Mouse (Mus musculus) adrenal gland, adult (tissue): ENCODE measurements around the gene Slc7a14.
A peak's percentile ranks its signal among the peaks of the same experiment; 100 is the strongest.

Source experiments
- DNase-seq, 2 experiments: peaks; one replicate each; pipeline ENCODE4 v3.0.0; 2022 to 2023; ENCODE audit warnings: low spot score in 1 of 2; ENCODE audit not compliant: inconsistent age in 2 of 2

Gene Slc7a14

DNA sequence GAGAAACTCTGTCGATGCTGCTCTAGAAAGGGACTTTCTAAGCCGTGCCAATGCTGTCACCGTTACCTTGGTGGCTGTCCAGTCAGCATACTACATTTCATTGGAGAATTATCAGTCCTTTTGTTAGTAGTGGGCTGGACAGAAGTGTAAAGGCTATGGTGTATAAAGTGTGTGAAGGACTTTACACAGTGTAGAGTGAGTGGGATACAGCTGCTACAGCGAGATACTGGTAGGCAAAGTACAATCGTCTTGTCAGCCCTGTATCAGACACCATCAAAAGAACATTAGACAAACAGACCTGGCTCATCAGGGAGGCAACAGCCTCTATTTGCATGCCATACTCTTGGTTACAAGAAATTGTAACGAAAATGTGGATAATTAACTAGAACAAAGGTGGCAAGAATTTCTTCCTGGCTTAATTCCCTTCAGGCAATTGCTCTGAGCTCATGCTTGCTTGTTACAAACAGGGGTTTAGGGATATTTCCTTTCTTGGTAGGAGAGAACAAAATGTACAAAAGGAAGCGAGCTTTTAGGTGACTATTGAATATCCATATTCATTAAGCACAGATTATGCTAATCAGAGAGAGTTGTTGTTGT is 48.7 kb downstream of the Slc7a14 start:
- peak in 1 of 2 experiments; percentile 70 for DNase-seq

DNA sequence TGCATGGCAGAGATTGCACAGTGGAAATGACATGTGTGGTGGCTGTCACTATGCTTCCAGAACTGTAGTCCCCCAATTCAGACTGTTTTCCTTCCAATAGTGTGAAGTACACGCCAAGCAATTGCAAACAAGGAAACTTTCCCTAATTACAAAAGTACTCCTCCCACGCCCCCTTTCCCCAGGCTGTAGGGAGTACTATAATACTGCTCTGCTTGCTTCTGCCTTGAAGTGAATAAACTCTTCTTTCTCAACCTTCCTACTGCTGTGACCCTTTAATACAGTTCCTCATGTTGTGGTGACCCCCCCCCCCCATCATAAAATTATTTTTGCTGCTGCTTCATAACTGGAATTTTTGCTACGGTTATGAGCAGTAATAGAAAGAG is 49.2 kb downstream of the Slc7a14 start:
- no peak for DNase-seq

DNA sequence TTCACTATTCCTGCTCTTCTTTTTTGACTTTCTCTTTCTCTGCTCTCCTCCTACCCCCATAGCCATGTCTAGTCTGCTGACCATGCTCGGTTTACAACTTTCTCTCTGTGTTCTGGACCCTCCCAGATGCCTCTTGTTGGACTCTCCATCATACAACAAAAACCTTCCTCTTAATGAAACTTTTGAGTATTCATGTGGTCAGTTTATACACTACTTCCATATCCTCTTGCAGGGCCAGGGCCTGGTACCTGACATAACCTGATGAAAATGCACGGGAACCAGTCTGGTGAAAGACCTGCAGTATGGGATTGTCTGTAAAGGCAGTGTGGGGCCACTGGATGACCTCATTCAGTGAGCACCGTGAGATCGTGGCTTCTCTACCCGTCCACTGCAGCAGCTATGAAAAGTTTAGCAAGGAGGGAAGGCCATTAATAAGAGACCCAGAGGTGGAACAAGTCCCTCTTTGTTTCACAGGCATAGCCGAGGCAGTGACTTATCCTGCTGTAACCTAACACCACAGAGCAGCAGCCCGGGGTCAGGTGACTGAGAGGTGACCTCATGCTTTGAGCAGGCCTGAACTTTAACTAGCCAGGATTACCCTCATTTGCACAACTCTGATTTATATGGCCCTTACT is 49.7 kb downstream of the Slc7a14 start:
- peak; percentile 56 to 85 for DNase-seq

DNA sequence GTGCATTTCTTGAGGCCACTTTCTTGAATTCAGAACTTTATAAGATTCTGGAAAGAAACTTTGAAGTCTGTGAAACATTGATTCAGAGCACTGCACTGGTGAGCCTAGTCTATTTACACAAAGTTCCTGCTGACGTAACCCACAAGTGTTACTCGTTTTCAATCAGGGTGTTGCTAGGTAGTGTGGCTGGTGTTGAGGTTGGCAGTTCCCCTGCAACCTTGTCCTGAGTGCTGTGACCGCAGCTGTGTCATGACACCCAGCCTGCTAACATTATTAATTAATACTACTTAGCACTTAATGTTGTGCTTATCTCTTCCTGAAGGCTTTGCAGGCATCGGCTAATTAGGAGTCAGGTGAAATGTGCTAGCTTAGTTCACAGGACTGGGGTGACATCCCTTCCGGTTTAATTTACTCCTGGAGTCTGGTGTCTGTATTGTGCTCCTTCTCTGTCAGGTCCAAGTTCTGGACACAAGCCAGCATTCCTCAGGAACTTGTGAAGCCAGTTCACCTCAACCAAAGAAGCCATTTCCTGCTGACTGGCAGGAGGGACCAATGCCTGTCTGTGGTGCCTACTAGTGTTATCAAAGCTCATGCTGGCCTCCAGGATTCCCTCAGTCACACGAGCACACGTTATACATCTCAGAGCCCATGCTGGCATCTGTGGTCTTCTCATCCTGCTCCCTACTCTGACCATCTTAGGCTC is 50.5 kb downstream of the Slc7a14 start:
- no peak for DNase-seq

DNA sequence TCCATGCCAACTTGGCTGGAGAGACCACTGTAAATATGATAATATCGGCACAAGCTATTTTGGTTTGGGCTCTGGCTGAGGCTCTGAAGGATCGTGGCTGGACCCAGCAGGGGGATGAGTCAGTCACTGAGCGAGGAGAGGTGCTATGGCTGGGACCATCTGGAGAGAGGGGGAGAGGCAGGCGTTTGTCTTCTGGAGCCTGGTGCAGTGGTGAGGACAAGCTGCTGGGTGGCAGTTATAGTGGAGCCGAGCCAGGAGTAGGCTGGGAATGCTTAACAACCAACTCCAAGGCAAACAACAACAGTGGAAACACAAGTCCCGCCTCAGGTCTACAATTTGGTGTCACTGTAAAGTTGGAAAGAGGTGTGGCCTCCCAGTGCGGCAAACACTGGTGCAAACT is 55.8 kb downstream of the Slc7a14 start:
- DNase-seq, result no peak

DNA sequence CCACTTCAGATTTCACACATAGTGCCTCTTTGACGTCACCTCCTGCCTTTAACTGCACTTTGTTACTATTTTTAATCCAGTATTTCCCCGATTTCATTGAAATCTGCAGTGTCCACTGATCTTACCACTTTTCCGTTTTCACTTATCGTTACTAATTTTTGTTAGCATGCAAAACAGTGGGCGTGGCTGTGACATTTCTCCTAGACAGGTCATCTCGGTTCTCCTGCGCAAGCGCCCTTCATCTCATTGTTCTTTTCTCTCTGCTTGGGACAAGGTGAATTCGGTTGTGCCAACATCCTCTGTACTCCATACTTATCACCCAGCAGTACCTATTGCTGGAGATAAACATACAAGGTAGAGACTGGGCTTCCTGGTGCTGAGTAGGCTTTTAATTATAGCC is 56.3 kb downstream of the Slc7a14 start:
- no peak for DNase-seq

DNA sequence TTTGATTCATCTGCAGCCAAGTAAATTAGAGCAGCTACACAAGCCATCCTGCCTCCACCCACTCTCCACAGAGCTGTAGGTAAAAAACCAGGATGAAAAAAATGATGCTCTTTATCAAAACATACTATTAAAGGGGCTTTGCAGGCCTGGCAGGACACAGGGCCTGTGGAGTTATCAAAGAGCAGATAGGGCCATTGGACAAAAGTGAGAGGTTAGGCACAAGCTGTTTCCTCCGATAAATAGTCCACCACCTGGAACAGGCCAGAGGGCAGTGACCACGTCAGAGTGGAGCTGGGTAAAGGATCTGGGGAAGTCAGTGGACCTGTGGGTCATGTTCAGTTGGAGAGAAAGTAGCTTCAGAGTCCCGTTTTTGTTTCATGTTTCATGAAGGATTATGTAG is 57.6 kb downstream of the Slc7a14 start:
- no peak for DNase-seq

DNA sequence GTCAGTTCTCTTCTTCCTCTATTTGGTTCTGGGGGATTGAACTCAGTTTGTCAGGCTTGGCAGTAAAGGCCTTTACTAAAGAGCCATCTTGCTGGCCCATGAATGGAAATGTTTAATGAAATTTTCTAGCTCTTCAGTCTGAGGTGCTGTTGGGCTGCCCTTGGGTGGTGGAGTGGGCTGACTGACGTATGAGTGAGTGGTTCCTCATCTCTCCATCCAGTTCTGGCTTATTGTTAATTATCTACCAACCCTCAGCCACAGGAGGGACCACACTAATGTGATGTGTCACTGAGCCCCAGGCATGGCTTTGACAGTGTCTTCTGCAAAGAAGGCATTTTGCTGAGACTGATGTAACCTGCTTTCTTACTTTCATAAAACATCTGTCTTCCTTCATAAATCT is 66.7 kb downstream of the Slc7a14 start:
- DNase-seq, result no peak

DNA sequence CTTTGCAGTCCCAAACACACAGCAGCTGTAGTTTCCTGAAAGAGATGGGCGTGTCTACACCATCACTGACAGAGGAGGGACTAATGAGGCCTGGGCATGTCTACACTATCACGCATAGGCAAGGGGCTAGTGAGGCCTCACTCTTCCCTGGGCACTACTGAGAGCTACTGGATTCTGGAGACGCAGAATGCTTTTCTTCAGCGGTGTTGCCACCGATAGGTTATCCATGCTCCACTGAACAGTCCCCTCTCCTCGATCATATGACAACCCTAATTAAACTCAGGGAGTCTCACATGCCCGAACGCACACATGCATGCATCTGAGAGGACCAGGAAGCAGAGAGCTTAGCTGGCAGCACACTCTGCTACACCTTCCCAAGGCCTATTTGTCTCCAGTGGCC is 69.3 kb downstream of the Slc7a14 start:
- DNase-seq, result no peak

DNA sequence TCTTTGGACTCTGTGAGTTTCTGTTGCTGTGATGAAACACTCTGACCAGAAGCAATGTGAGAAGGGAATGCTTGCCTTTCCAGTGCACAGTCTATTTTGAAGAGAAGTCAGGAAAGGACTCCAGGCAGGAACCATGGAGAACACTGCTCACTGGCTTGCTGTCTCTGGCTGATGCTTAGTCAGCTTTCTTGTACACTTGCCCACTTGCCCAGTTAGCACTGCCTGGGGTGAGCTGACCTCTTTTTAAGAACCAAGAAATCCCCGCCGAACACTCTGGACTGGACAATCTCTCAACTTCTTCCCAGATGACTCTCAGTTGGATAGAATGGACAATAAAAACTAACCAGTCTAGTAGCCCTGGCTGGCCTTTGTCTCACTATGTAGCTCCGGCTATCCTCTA is 70.5 kb downstream of the Slc7a14 start:
- no peak for DNase-seq

DNA sequence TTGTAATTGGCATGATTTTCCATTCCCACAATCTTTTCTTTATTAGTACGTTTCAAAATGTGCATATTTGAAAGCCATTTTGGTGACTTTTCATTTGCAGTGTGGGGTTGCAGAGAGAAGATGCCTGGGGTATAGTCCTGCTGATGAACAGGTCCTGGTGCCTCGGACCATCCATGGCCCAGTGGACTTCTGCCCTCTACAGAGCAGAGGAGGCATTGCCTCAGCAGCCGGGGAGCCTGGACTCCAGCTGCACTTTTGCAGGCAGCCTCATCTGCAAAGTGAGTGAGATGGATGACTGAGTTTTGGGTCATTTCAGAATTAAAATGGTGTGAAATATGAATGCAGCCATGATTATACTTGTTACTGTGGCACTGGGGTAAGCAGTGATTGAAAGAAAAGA is 72.2 kb downstream of the Slc7a14 start:
- DNase-seq, result peak; percentile 69 to 82

DNA sequence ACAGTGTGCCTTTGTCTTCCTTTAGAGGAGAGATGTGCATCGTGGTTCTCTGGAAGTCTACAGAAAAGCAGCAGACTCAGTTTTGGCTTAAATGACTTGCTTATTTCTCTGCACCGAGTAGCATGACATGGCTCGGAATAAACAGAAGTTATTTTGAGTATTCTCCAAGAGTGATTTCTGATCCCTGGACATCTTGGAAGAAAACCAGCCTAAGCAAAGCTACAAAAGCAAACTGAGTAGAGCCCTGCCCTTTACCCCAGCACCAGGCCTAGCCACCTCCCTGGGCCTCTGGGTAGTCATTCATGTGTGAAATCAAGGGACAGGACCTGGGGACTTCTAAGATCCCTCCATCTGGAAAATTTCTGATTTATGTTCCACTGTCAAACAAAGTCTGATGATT is 74.0 kb downstream of the Slc7a14 start:
- DNase-seq, result no peak

DNA sequence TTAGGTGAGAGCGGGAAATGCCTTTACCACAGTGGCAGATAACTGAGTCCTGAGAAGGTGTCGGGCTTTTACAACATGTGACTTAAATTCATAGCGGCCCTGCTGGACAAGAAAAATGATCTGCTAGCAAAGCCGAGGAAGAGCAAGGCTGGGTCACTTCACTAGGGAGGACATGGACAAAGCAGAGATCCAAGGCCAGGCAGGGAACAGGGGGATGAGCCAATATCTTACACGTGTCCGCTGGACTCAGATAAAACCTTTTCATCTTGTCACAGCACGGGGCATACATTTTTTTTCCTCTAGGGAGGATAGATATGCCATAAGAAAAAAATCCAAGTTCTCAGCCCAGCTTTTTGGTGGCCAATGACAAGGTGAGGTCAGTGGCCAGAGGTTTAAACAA is 75.8 kb downstream of the Slc7a14 start:
- DNase-seq, result peak; percentile 75 to 86

DNA sequence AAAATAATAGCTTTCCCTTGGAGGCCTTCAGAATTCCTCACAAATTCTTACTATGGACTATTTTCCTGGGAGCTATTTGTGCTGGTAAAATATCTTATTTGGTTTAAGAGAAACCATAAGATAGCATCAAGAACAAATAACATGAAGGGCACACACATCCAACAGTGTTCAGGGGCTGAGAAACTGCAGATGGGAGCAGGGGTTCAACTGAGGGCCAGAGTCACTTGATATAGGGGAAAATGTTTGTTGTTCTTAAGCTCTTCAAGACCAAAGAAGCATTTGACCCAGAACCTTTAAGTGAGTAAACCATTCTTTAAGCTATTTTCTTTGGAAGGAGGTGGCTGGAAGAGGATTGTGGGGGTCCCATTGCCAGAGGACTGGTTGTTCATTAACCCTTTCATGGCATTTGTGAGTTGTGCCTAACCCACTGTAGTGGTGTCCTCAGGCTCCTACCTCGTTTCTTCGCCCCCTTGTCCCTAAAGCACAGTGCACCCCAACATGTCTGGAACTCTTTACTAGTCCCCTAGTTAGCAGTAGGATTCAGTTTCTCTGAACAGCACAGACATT is 76.3 kb downstream of the Slc7a14 start:
- DNase-seq, result no peak

DNA sequence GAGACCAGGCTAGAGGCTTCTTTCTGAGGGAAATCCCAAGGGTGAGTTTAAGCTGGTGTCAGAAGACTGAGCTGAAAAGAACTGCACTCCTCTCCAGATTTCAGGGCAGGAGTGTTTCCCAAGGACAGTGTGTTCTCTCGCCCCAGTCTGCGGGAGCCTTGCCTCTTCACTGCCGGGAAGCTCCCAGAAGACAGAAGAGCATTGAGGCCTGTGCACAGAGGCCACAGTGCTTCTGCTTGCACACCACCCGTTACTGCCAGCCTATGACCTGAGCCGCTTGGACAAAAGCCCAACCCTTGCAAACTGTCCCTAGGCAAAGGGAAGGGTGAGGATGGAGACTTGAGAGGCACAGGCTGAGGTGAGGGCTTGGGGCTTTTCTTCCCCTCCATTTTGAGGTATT is 80.9 kb downstream of the Slc7a14 start:
- peak; percentile 55 to 66 for DNase-seq

DNA sequence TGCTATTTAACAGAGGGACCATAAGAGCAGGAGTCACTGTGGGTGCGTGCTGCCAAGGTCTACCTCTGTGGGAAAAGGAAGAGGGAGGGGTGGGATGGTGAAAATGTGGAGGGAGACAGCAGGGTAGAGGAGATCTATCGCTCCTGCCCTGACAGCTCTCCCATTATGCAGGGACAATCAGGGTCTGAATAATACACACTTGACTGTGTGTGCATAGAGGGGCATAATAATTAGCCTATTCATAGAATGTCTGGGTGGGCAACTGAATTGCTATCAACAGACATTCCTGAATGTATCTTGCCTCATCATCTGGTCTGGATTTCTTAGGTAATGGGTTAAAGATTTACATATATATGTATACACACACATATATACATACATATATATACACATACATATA is 81.7 kb downstream of the Slc7a14 start:
- DNase-seq, result no peak

DNA sequence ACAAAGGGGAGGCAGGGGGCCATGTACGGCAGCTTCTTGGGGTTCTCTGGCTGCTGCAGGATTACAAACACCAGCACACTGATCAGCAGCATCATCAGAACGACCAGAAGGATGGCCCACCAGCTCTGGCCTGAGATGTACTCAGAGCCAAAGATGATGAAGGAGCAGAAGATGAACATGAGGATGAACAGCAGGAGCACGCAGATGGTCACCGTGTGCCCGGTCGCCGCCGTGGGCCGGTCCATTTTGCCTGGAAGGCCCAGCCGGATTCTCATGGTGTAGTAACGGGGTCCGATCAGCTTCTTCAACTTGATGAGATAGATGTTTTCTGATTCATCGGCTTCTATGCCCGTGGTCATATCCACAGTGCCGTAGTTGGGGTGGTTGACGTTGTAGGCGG is 86.6 kb downstream of the Slc7a14 start:
- DNase-seq, result no peak

DNA sequence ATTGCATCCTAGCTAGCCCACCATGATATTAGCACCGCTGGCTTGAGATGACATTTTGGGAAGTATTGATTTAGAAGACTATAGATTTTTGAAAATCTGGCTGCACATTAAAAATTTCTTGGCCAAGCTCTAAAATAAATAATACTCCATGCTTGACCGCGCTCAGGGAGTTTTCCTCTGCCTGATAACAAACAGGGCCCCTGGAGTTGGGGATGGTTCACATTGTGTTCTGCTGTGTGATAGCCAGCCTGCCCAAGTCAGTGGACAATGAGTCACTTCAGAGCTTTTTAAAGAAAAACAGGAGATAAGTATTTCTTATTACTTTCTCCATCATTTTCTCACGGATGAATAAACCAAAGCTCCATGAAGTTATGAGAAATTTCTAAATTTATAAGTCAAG is 90.1 kb downstream of the Slc7a14 start:
- DNase-seq, result peak in 1 of 2 experiments; percentile 47

DNA sequence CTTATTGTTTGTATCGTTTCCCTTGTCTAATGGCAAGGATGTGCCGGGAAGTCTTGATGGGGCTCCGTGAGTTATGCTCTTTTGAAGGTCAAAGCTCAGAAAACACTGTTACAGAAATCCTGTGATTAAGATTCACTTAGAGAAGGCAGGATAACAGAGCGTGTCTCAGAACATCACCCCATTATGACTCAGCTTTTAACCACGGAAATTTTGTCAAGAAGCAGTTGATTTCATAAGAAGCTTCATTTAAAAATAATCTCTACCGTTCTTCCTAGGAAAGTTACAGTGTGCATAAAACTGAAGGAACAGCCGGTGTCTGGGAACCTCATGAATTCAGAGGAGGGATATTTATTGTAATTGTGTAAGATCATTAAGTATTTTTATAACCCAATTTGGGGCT is 90.7 kb downstream of the Slc7a14 start:
- DNase-seq, result peak; percentile 44 to 74

DNA sequence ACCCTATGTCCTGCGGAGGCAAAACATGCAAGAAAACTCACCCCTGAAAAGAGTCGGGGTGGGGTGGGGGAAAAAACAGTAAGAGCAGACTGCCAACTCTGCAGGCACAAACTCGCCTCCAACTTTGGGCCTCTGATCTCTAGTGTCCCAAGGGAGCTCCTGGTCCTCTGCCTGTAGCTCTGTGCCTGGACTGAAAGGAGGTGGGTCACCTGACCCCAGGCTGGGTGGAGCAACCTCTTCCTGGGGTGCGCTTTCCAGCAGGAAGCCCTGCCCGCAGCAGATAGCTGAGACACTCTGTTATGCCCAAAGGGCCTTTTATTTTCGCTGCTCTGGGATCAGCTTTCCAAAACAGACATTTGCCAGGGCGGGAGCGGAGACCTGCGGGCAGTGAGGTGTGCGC is 92.7 kb downstream of the Slc7a14 start:
- DNase-seq, result no peak

DNA sequence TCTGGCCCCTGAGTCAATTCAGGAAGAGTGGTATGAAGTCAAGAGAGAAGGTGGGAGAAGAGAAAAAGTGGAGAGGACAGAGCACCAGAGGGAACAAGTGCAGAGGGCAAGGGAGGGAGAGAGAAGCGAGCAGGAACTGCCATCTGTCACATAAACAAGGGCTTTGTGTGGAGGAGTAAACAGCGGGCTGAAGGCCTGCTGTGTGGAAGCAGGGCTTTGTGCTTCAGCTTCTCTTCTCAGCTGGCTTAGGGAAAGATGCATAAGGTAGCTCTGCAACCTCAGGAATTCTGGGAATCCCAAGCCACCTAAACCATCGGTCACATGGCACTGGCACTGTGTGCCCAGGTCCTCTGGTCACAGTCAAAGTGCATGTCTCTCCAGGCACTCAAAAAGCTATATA is 96.4 kb downstream of the Slc7a14 start:
- DNase-seq, result no peak
